Mouse (Mus musculus): ENCODE data around the gene Pbx1. TPM values are rescaled to one million over a fixed set of nuclear protein-coding genes. Genes with fewer than 3 reads are reported as not detected.

The Pbx1 gene
- total and polyA plus RNA-seq, 2 experiments from 2014 or later: 37.6 to 44.4 TPM

DNA sequence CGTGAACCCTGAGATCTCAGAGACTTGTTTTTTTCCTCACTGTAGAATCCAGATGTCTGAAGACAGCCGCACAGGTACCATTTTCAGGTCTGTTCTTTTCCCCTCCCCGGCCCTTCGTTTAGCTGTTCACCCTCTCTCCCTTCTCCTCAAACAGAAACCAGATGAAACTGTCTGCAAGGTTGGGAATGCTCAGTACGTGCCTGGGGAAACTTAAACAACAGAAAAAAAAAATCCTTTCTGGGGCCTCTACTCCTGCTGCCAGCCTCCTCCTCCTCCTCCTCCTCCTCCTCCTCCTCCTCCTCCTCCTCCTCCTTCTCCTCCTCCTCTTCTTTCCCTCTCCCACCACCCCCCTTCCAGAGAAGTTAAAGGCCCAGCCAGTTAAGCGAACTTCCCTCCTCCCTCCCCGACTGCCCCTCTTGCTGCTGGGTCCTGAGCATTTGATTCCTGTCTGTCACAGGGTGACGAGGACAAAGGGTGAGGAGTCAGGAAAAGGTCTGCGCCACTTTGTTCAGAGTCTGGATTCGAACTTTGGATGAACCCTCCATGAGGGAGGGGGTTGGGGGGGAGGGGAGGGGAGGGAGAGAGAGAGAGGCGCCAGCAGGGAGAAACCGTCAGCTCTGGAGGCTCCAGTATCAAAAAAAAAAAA is 26.3 kb downstream of the Pbx1 start:
- Histone ChIP-seq H3K36me3 (ENCODE audit: insufficient read depth, low read length) (no peaks in the 10 kb centered on the region), H3K9me3 (ENCODE audit: low read length) (no peaks in the 10 kb centered on the region), H3K4me3 (ENCODE audit: low read length) (no peak overlapping the region), H3K9ac (replicated peaks; ENCODE audit: low read length) (no peak overlapping the region), H3K27ac (no peak overlapping the region), H3K4me2 (ENCODE audit: low read depth, low read length) (no peak overlapping the region), H3K27me3 (ENCODE audit: insufficient read depth, low read length) (no peaks in the 10 kb centered on the region), H3K4me1 (ENCODE audit: insufficient read depth, low read length) (peaks cover under 1% of the 10 kb centered on the region; the same call in 1 of the 2 replicates)
- DNase-seq (ENCODE audit: low spot score) (no peak), ATAC-seq (no peak)
- no peak for TF ChIP-seq CTCF (IDR thresholded peaks at IDR 0.05; ENCODE audit: low read depth)
- WGBS: 43% methylated on average over 12 of the region's 12 CpGs

DNA sequence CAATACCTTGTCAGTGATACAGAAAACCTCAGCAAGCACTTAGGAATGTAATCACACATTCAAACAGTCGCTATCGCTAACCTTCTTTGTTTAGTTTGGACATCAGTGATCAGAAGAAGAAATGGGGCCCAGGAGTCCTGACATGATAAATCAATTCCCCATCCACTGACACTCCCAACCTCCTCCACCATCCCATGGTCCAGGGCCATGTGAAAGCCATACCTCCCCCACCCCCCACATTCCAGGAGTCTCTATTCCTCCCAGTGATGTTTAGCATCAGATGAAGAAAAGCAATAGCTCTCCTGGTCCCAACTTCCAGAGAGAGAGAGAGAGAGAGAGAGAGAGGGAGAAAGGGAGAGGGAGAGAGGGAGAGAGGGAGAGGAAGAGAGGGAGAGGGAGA is 28.5 kb downstream of the Pbx1 start:
- ATAC-seq (no peak), DNase-seq (ENCODE audit: low spot score) (no peak)
- Histone ChIP-seq H3K4me1 (ENCODE audit: insufficient read depth, low read length) (no peaks in the 10 kb centered on the region), H3K36me3 (ENCODE audit: insufficient read depth, low read length) (no peaks in the 10 kb centered on the region), H3K27me3 (ENCODE audit: insufficient read depth, low read length) (no peaks in the 10 kb centered on the region), H3K4me2 (ENCODE audit: low read depth, low read length) (no peak overlapping the region), H3K4me3 (ENCODE audit: low read length) (no peak overlapping the region), H3K9ac (replicated peaks; ENCODE audit: low read length) (no peak overlapping the region), H3K9me3 (ENCODE audit: low read length) (no peaks in the 10 kb centered on the region), H3K27ac (no peak overlapping the region)
- no peak for TF ChIP-seq CTCF (IDR thresholded peaks at IDR 0.05; ENCODE audit: low read depth)
- WGBS: 77% methylated on average over 2 of the region's 2 CpGs

DNA sequence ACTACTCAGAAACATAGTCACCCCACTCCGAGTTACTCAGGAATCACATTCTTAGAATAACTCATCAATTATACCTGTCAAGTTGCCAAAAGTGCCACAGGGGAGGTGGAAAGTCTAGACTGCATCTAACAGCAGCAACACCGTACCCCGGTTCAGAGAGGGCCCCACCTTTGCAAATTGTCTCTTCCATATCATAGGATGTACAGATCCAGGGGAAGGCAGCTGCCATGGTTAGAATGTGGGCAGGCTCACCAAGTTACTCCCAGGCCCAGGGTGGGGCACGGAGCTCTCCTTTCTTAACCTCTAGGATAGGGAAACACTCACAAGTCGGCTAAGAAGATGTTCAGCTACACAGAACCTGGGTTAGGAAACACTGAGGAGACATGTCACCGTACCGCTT is 29.4 kb downstream of the Pbx1 start:
- H3K27ac ChIP-seq: no peak overlapping the region
- H3K9ac ChIP-seq (replicated peaks; ENCODE audit: low read length): no peak overlapping the region
- no peak for TF ChIP-seq CTCF (IDR thresholded peaks at IDR 0.05; ENCODE audit: low read depth)
- no peaks in the 10 kb centered on the region for H3K27me3 ChIP-seq (ENCODE audit: insufficient read depth, low read length)
- no peak overlapping the region for H3K4me3 ChIP-seq (ENCODE audit: low read length)
- no peaks in the 10 kb centered on the region for H3K36me3 ChIP-seq (ENCODE audit: insufficient read depth, low read length)
- ATAC-seq (no peak), DNase-seq (ENCODE audit: low spot score) (no peak)
- WGBS: 33% methylated on average over 7 of the region's 7 CpGs
- H3K4me1 ChIP-seq (ENCODE audit: insufficient read depth, low read length): no peaks in the 10 kb centered on the region
- H3K4me2 ChIP-seq (ENCODE audit: low read depth, low read length): no peak overlapping the region
- no peaks in the 10 kb centered on the region for H3K9me3 ChIP-seq (ENCODE audit: low read length)

DNA sequence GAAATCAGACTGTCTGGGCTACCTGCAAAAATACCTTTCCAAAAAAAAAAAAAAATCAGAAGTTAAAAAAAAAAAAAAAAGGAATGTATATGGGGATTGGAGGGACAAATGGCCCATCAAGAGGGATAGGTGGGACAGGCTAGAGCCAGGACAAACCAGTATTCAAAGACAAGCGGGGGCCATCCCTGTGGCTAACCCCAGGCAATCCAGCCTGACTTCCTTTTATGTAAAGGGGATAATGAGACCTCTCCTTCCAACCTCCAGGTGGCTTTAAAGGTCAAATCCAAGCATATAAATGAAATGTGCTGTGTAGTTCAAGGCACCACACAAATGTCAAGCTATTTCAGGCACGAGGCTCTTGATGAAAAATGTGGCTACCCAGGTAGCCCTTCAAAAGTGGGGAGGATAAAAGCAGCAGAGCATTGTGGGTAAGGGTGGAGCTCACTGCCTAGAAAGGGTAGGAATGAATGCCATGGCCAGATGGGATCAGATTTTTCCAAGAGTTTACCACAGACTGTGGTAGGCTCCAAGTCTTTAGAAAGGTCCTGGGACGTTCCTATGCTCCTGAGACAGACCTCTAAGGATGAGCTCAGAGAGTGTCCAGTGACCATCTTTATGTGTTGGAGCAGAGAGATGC is 36.4 kb downstream of the Pbx1 start:
- ATAC-seq (no peak), DNase-seq (ENCODE audit: low spot score) (no peak)
- Histone ChIP-seq H3K36me3 (ENCODE audit: insufficient read depth, low read length) (no peaks in the 10 kb centered on the region), H3K9me3 (ENCODE audit: low read length) (no peaks in the 10 kb centered on the region), H3K4me2 (ENCODE audit: low read depth, low read length) (no peak overlapping the region), H3K9ac (replicated peaks; ENCODE audit: low read length) (no peak overlapping the region), H3K27me3 (ENCODE audit: insufficient read depth, low read length) (no peaks in the 10 kb centered on the region), H3K4me3 (ENCODE audit: low read length) (no peak overlapping the region), H3K4me1 (ENCODE audit: insufficient read depth, low read length) (0 out of 2 replicates have a peak, but pooled peaks cover 3% of the 10 kb centered on the region), H3K27ac (no peak overlapping the region)
- TF ChIP-seq CTCF (IDR thresholded peaks at IDR 0.05; ENCODE audit: low read depth): no peak
- 78% methylated on average over 3 of the region's 3 CpGs for WGBS

DNA sequence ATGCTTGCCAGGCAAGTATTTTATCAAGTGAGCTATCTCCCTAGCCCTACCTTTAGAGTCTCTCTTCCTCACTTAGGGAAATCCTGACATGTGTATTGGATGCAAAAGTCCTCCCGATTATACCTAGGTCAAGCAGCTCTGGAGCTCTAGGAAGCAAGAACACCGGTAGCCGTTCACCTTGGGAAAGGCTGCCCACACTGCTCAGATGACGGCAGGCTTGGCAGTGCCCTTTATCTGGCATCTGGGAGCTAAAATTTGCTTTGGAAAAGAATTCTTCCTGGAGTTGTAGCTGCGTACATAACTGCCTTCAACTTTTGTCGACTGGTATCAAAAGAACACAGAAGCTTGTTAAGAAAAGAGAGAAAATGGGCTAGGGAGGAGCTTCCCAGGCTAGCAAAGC is 37.5 kb downstream of the Pbx1 start:
- TF ChIP-seq CTCF (IDR thresholded peaks at IDR 0.05; ENCODE audit: low read depth): no peak
- 58% methylated on average over 6 of the region's 6 CpGs for WGBS
- Histone ChIP-seq H3K36me3 (ENCODE audit: insufficient read depth, low read length) (no peaks in the 10 kb centered on the region), H3K4me3 (ENCODE audit: low read length) (no peak overlapping the region), H3K9ac (replicated peaks; ENCODE audit: low read length) (no peak overlapping the region), H3K4me2 (ENCODE audit: low read depth, low read length) (no peak overlapping the region), H3K9me3 (ENCODE audit: low read length) (no peaks in the 10 kb centered on the region), H3K4me1 (ENCODE audit: insufficient read depth, low read length) (0 out of 2 replicates have a peak, but pooled peaks cover 3% of the 10 kb centered on the region), H3K27ac (no peak overlapping the region), H3K27me3 (ENCODE audit: insufficient read depth, low read length) (no peaks in the 10 kb centered on the region)
- ATAC-seq (no peak), DNase-seq (ENCODE audit: low spot score) (no peak)

DNA sequence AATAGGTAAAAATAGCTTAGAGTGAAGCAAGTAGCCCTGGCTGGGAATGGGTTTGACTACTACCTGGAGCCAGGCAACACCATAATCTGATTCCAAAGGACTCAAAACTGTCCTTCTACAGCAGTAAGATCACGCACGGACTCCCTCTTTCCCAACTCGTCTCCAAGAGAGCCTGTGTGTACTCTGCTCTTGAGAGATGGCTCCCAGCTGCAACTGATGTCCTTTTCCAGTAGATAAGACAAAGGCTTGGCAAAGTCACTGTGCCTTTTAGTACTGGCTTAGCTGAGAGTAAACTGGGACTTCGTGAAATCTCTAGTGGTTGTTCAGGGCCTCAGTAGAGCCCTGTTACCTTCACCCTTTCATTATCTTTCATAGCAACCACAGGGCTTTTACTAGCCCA is 38.6 kb downstream of the Pbx1 start:
- H3K36me3 ChIP-seq (ENCODE audit: insufficient read depth, low read length): no peaks in the 10 kb centered on the region
- WGBS: 60% methylated on average over 4 of the region's 4 CpGs
- 0 out of 2 replicates have a peak, but pooled peaks cover 3% of the 10 kb centered on the region for H3K4me1 ChIP-seq (ENCODE audit: insufficient read depth, low read length)
- H3K9me3 ChIP-seq (ENCODE audit: low read length): no peaks in the 10 kb centered on the region
- no peak overlapping the region for H3K9ac ChIP-seq (replicated peaks; ENCODE audit: low read length)
- no peak overlapping the region for H3K4me3 ChIP-seq (ENCODE audit: low read length)
- no peak overlapping the region for H3K27ac ChIP-seq
- TF ChIP-seq CTCF (IDR thresholded peaks at IDR 0.05; ENCODE audit: low read depth): no peak
- DNase-seq (ENCODE audit: low spot score) (no peak), ATAC-seq (no peak)
- no peak overlapping the region for H3K4me2 ChIP-seq (ENCODE audit: low read depth, low read length)
- no peaks in the 10 kb centered on the region for H3K27me3 ChIP-seq (ENCODE audit: insufficient read depth, low read length)

DNA sequence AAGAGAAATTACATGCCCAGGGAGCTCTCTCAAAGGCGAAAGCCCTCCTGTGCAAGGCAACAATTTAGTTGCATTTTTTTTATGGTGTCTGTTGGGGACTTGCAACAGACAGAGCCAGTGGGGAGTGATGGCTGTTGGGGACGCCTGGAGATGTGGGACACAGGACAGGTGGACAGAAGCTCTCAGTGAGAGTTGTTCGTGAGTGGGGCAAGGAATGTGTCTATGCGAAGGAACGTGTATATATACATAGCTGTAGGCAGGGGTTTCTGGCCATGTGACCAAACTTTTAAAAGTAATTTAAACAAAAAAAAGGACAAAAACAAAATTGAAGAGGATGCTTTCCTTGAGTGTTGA is 39.6 kb downstream of the Pbx1 start:
- H3K4me1 ChIP-seq (ENCODE audit: insufficient read depth, low read length): 0 out of 2 replicates have a peak, but pooled peaks cover 3% of the 10 kb centered on the region
- peak overlapping the region; percentile 37 for H3K4me2 ChIP-seq (ENCODE audit: low read depth, low read length)
- H3K27me3 ChIP-seq (ENCODE audit: insufficient read depth, low read length): no peaks in the 10 kb centered on the region
- 0 out of 2 replicates have a peak overlapping the region, but pooled peaks have one; percentile 8 for H3K27ac ChIP-seq
- 42% methylated on average over 5 of the region's 5 CpGs for WGBS
- H3K9ac ChIP-seq (replicated peaks; ENCODE audit: low read length): no peak overlapping the region
- no peak for TF ChIP-seq CTCF (IDR thresholded peaks at IDR 0.05; ENCODE audit: low read depth)
- no peak overlapping the region for H3K4me3 ChIP-seq (ENCODE audit: low read length)
- no peak for ATAC-seq
- H3K36me3 ChIP-seq (ENCODE audit: insufficient read depth, low read length): no peaks in the 10 kb centered on the region
- no peaks in the 10 kb centered on the region for H3K9me3 ChIP-seq (ENCODE audit: low read length)
- DNase-seq (ENCODE audit: low spot score): no peak
